Mouse (Mus musculus): ENCODE data around the gene Mrpl21.

Gene Mrpl21

DNA sequence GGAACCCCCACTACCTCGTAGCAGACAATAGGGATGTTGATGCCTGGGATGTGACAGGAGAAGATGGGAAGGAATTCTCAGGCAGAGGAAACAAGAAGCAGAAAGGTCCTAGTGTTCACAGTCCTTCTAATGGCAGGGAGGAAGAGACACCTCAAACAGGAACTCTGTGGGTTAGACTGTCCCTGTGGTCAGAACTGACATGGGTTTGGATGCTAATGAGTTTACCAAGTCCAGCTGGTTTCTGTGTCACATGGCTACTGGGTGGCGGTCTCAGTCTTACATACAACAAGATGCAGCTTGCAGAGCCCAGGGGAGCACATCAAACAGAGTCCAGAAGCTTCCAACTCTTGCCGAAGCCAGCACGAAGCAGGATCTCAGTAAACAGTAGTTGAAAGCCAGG is 21.3 kb downstream of the Mrpl21 start:
- DNase-seq, result no peak

DNA sequence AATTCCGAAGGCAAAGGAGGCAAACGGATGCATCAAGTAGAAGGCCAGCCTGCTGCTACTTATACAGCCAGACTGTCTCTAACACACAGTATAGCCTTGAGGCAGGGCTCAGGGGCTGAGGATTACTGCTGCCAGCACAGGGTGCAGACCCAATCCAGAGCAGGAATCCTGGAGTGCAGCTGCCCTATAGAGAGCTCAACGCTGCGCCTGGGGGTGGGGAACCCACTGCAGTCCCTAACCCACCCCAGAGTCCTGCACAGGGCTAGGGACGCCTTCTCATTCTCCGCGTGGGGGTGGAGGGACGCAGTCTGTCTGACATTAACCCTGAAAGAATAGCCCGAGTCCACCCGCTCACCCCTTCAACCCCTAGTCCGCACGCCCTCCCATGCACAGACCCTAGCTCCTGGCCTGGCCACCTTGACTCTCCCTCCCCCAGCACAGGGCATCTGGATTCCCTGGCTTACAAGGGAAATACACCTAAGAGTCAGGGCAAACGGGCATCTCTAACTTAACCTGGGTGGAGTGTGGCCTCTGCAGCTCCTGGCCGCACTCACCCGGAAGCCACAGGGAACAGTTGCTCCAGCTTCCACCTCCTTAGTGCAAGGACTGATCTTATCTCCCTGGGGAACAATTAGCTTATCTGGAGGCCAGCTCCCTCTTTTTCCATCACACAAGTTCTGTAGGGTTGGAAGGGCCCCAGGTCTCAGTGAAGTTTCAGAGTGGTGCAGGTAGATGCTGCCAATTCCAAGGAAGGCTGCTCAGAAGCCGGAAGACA is 24.7 kb downstream of the Mrpl21 start:
- no peak for DNase-seq

DNA sequence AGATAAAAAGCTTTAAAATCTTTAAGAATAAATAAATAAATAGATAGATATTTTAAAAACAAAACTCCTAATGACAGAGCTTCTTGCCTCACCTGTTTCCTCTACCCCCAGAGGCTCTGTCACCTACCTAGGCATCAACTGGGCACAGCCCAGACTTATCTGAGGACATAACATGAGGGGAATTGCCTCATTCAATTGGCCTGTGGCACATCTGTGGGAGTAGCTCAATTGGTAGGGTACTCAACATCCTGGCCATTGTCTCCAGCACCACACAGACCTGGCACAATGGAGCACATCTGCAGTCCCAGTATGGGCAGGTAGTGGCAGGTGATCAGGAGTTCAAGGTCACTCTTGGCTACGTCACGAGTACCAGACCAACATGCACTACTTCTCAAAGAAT is 36.6 kb downstream of the Mrpl21 start:
- no peak for DNase-seq

DNA sequence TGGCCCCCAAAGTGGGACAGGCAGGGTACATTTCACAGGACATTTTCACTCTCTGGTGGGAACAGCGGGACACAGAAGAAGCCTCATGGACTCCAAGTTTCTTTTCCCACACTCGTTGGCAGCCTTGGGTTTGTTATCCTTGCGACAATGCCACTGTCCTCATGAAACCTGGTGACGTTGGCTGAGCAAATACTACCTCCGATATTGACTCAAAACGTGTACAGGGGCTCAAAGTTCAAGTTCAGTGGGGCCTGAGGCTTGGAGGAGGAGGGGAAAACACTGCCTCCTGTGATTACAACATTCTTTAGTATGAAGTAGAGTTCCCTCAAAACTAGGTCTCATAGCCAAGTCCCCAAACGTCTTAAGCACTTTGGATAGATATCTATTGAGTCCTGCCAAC is 37.4 kb downstream of the Mrpl21 start:
- DNase-seq, result no peak

DNA sequence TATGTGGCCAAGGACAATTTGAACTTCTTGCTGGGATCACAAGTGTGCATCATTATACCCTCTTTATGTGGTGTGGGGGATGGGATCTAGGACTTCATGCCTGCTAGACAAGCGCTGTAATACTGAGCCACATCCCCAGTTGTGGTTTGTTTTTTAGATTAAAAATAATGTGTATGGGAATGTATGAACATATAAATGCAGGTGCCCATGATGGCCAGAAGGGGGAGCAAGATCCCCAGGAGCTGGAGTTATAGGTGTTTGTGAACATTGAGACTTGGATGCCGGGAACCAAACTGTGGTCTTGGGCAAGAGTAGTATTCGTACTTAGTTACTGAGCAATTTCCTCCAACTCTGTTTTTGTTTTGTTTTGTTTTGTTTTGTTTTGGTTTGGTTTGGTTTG is 38.1 kb downstream of the Mrpl21 start:
- no peak for DNase-seq

DNA sequence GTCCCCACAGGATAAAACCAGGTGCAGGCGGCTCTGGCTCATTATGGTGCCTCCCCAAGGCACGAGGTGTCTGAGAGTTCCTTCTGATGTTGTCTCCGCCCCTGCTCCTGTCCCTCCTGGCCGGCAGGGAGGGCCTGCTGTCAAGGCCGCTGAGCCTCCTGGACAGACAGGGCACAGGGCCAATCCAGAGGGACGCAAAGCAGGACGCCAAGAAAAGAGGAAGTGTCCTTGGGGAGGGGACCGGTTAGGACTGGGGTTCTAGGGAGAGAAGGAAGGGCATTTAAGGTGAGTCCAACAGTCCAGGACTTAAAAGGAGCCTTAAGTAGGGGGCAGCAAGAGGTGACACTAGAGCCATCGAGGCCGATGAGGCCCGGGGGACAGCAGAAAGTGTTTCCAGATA is 38.9 kb downstream of the Mrpl21 start:
- DNase-seq, result peak; percentile 17 to 37

DNA sequence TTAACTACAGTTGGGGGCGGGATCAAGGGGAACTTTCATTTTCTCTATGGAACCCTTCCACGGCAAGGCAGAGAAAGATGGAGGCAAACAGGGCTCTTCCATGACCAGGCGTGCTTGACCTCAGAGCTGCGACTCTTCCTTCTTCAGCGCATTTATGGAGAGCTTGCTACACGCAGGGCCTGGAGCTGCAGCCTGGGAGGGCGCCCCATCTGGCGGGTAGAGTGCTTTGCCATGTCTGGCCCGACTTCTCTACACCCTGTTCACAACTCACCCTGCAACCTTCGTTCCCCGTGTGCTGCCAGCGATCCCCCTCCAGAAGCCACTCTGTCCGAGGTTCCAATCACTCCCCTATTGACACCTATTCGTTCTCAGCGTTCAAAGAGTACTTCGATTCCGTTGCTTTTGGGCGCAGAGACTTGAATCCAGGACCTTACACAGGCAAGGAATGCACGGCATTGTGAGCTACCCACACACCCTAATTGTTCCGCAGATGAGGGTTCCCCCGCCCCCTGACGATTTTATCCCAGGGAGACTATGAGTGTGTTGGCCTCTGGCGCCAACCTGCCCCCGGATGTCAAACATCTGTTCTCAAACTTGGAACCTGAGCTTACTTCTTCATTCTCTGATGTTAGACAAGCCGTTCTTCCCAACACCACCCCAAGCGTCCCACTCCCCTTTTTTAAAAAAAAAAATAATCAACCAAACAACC is 39.7 kb downstream of the Mrpl21 start, which contains the start of gene Cpt1a:
Cpt1a (plus strand) TSS at position 74 of the 709 bp plus-strand sequence.
- DNase-seq, result peak; percentile 68 to 73

DNA sequence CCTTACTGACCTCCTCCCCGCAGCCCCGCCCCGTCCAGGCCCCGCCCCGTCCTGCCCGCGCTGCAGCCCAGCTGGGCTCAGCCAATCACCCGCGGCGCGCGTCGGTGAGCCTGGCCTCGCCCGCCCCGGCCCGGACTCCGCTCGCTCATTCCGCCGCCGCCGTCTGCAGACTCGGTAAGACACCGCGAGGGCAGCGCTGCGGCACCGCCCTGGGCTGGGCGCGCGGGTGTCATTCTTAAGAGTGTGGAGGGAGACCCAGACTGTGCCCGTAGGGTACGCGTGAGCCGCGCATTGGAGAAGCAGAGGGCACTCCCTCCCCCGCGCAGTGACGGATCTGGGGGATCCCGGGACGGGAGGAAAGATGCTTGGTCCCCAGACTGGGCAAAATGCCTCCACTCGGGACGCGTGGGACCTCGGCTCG is 40.5 kb downstream of the Mrpl21 start:
- peak; percentile 82 to 86 for DNase-seq

DNA sequence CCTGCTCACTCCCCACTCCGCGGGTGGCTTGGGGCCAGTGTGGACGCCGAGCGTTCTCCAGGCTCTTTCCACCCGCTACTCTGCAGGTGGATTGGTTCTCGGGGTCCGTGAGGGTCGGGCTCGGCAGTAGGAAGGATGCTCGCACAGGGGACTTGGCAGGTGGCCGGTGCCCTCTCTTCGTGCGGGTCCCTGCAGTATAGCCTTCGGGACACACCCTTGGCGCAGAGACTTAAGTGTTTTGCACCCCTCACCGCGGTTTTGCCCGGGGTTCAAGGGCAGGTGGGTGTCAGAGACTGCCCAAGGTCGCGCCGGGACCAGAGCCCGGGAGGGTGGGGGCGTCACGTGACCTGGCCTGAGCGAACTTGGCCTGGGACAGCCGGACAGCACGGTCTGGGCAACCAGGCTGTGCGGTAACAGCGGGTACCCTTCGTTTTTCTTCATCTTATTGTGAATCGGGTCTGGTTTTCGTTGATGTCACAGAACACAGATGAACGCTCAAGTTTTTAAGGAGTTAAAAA is 41.1 kb downstream of the Mrpl21 start:
- DNase-seq, result peak; percentile 45 to 57

DNA sequence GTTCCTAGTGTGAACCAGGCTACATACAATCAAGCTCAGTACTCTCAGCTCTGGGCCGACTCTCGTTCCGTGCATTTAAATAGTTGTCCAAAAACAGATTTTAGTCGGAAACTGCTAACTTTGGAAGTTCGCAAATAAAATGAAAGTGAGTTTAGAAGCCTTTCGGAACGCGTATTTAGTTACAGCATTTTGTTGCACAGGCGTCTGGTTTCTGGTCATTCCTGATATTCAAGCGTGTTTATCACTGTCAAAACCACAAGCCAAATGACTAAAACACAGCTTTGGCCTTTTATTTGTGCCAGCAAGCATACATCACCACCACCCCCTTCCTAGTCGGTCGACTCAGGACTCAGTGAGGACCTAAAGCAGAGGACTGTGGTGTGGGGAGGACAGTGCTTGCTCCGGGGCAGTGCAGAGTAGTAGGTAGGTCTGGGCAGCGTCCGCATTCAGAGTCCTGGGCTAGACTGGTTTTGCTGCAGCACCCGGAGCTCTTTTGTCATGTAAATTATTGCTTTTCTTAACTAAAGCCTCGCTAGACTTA is 41.6 kb downstream of the Mrpl21 start:
- peak; percentile 17 to 22 for DNase-seq

DNA sequence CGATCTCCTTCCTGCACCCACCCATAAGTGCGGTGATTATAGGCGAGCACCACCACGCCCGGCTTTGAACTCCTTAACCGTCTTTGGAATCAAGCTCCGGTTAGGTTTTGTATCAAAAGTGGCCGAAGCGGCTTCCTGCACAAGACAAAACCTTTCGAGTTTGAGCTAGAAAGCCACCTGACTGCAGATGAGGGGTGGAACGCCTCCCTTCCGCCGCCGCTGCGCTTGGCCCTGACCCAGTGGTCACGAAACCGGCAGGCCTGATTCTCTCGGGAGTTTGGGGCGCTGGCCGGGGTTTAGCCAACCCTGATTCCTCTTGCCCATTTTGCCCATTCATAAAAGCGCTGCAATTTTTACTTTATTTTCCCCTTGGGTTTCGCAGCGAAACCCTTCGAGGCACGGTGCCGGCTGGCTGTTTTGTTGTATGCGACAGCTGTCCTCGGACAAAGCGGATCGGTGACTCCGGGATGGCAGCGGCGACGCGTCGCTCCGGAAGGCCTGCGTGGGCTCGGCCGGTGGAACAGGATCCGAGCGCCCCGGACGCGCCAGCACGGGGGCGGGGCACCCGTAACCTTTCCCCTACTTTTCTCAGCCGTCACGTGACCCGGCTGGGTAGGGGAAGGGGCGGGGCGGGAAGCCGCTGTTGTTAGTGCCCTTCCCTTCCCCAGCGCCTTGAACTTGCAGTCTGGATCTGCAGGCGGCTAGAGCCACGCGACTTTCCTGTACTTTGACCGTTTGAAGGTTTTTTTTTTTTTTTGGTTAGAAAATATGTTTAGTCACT is 42.4 kb downstream of the Mrpl21 start:
- peak; percentile 96 for DNase-seq

DNA sequence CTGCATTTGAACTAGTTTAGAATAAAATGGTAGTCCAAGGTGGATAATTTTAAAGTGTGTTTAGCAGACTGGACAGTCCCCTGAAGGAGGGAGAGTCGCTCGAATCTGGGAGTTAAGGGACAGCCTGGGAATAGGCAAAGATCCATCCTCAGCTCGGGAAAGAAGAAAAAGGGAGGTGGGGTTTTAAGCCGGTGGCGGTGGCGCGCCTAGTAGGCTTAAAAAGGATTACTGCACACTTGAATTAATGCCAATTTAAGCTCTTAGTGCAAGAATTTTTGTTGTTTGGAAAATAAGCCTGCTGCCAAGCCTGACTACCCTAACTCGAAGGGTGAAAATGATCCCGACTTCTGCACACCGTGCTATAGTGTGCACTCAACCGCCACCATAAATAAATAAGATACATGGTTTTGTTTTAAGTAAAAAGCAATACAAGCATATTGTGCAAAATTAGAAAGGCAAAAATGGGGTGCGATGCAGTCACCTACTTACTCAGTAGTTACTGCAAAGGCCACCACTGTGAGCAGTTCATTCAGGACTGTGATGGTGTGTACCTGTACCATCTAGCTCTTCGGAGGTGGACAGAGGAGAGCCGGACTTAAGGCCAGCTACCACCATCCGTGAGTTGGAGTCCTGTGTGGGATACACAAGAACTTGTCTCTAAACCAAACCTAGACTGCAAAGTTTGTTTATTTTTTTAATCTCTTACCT is 43.2 kb downstream of the Mrpl21 start:
- peak in 1 of 2 experiments; percentile 20 for DNase-seq

DNA sequence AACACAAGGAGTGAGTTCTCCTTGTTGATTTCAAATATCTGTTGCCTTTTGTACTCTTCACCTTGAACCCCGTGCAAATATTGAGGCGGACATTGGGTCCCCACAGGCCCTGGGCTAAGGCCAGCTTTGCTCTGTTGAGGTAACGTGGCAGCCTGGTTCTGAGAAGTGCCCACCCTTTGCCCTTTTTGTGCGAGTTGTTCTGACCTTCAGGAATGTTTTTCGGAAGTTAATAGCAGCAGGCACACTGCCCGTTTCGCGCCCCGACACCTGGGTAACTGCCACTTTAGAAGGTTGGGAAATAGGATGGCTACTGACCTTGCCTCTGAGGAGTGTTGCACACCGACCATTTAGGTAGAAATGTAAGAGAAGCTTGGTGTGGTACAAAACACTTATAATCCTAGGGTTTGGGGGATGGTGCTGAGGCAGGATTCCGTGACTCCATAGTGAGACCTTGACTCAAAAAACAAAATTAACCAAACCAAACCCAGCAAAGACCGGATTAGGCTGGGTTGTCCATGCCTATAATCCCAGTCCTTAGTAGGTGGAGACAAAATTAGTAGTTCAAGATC is 43.9 kb downstream of the Mrpl21 start:
- DNase-seq, result no peak

DNA sequence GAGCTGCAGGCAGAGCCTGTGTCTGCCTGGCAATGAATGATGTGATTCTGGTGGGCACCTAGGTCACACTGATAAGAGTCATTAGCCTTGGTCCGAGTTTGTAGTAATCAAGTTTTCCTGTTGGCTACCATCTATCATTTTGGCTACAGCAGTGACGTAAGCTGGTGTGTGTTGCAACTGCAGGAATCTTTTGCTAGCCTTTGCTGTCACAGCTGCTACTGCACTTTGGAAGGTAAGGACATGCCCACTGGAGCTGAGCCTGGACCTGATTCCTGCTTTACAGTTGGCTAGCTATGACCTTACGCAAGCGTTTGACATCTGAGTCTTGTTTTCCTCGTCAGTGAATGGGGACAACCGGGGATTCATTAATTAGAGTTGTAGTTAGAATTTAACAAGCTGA is 50.5 kb downstream of the Mrpl21 start:
- no peak for DNase-seq

DNA sequence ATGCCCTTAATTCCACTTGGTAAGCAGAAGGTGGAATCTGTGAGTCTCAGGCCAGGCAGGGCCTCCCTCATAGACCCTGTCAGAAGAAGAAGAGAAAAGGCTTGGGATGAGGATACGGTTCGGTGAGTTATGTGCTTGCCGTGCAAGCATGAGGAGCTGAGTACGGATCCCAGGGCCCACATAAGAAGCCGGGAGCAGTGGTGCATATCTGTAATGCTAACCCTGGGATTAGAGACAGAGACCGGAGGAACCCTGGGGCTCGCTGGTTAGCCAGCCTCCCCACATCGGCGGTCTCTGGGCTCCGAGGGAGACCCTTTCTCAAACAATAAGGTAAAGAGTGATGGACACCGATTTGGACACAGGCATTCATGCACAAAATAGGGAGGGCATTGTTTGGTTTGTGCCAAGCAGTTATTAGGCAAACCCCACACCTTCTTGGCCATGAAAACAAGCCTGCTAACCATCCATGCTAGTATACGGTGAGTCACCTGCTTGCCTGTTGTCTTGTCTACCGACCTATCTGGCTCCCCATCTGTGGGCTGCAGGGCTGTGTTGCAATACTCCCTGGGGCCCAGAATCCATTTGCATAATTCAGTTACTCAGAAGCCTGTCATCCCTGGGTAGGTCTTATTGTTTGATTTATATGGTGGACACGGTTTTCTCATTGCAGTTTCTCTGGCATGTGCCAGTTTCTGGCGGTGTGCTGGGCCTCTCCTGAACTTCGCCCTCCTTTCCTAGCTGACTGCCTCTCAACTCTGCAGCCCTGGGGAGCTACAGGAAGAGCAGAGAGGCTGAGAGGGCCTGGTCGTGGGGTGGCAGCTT is 51.2 kb downstream of the Mrpl21 start:
- no peak for DNase-seq

DNA sequence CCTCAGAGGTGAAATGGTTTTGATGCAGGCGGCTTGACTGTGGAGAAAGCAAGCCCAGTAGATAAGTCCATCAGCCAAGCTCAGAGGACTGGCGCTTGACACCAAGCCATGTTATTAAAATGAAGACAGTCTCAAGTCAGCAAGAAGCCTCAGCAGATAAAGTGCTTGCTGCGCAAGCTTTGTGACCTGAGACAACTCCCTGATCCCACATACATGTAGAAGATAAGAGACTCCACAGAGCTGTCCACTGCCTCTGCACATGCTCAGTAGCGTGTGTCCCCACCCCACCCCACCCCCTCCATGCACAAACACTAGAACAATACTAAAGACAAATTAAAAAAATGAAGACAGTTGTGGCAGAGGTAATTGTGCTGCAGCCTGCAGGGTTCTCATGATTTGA is 51.8 kb downstream of the Mrpl21 start:
- no peak for DNase-seq

DNA sequence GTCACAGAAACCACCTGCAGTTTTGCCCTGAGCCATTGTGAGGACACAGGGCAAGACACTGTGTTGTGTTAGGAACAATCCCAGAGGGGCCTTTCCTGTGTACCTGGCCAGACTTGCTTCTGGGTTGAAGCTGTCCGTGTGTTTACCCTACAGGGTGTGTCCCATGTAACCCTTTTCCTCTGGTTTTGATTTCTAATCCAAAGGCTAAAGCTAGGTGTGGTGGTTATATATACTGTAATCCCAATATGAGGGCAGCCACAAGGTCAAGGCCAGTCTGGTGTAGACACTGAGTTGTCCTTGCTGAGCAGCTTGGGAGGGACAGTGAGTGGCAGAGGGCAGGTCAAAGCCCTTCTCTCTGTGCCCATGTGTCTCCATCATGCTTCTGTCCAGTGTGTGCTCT is 53.2 kb downstream of the Mrpl21 start:
- DNase-seq, result no peak

DNA sequence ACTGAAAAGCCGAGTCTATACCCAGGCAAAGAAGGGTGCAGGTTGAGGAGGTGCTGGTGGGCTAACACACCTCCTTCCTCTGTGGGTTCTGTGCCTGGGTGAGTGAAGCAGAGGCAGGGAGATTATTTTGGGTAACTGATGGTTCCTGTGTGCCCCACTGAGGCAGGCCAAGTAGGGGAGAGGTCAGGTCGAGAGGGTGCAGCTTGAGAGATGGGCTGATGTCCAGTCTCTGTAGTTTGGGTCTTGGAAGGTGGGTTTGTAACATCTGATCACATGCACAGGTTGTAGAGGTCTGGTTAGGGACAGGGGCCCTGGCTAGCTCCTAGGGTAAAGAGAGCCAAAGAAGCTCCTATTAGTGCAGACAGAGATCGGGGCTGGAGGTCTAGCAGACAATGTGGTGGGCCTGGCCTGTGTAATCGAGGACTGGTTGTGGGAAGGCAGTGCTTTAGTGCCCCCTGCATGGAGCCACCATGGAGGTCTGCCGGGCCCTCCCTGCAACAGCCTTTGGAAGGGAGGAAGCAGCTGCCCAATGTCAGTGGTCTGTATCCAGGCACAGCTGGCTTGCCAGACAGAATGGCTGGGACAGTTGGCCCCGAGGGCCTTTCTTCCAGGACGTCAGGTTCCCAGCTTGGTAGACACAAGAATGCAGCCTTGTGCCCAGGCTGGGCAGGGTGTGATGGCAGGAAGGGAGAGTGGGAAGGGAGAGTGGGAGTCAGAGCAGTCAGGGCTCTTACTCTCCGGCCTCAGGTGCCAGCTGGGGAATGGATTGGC is 54.0 kb downstream of the Mrpl21 start:
- DNase-seq, result no peak

DNA sequence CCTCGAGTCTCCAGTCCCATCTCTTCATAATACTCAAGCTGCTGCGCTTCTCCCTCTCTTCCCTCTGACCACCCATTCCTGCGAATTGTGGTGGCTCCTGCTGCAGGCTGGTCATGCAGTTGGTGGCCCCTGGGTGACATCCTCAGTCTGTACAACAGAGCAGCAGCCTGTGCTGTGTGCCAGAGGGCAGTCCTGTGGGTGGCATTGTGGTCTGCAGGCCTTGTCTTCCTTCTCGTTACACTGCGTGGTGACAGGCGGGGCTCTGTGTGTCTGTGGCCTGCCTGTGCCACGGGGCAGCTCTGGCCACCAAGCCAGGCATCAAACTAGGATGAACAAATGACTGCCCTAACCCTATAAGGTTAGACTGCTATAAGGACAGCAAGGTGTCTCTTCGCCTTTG is 56.5 kb downstream of the Mrpl21 start:
- no peak for DNase-seq

DNA sequence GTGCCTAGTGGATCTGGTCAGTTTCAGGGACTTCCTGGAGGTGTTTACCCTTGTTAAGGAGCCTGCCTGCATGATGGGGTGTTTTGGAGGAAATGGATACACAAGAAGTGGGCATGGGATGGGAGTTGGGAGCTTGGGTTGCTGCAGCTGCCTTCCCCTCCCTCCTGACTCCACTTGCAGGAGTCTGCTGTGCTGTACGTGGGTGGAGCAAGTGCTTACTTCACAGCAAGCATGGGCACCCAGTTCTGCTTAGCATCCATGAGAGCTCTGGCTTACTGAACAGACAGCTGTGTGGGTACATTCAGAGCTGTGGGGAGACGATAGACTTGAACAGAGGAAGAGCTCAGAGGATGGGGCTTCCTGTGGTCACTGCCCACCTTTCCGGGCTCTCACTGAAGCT is 58.3 kb downstream of the Mrpl21 start:
- DNase-seq, result peak; percentile 20 to 33

Data from thymus, postnatal 36 days (tissue).